Mouse (Mus musculus) erythroblast, embryonic 14.5 days (primary cell): ENCODE measurements around the gene Krt16.

Source experiments
- GATA1 ChIP-seq: IDR thresholded peaks from 2 replicates; pipeline ENCODE4 v1.6.1; 2012; ENCODE audit warnings: low read length, inconsistent platforms, mixed read lengths
- TAL1 ChIP-seq: IDR thresholded peaks from 3 replicates; pipeline ENCODE4 v1.6.1; 2012; ENCODE audit warnings: low read length, inconsistent platforms, mixed read lengths

- TF ChIP-seq GATA1 (no peak), TAL1 (no peak)
Measured at GRCm38 (mm10) chr11:100269821-100270332, 21.2 kb upstream of the Krt16 start, which contains the start of gene Krt42.
